Mouse (Mus musculus) liver, embryonic 12.5 days (tissue): ENCODE measurements around the gene Cabp2. TPM values are rescaled to one million over a fixed set of nuclear protein-coding genes. Genes with fewer than 3 reads are reported as not detected.
"Not testable (repeated sequence)": the region's sequence is repeated elsewhere in the genome, so short reads cannot be mapped to it uniquely, and the experiment has no call there.

Experiments used
- ATAC-seq: fragments of 200-750 bp; cut with Nextera tagmentation; 2 replicates; pipeline ENCODE4 v1.8.0; 2017; ENCODE audit warnings: moderate number of reproducible peaks, mild to moderate bottlenecking, moderate library complexity
- H3K27ac ChIP-seq: fragments of 300-500 bp; sonication (generic); 2 replicates; pipeline ENCODE4 v1.5.1; 2016; ENCODE audit warnings: mild to moderate bottlenecking
- H3K27me3 ChIP-seq: fragments of 300-500 bp; sonication (generic); replicated peaks from 2 replicates; pipeline ENCODE4 v1.6.1; 2016; ENCODE audit warnings: mild to moderate bottlenecking, moderate library complexity
- H3K36me3 ChIP-seq: fragments of 300-500 bp; sonication (generic); 2 replicates; pipeline ENCODE4 v1.6.1; 2016; ENCODE audit warnings: mild to moderate bottlenecking, moderate library complexity
- H3K4me1 ChIP-seq: fragments of 300-500 bp; sonication (generic); 2 replicates; pipeline ENCODE4 v1.6.1; 2016
- H3K4me2 ChIP-seq: fragments of 300-500 bp; sonication (generic); 2 replicates; pipeline ENCODE4 v1.6.1; 2016; ENCODE audit warnings: mild to moderate bottlenecking, moderate library complexity
- H3K4me3 ChIP-seq: fragments of 300-500 bp; sonication (generic); 2 replicates; pipeline ENCODE4 v1.5.1; 2016; ENCODE audit warnings: mild to moderate bottlenecking, moderate library complexity
- H3K9ac ChIP-seq: fragments of 300-500 bp; sonication (generic); 2 replicates; pipeline ENCODE4 v1.6.1; 2016; ENCODE audit warnings: mild to moderate bottlenecking, moderate library complexity
- H3K9me3 ChIP-seq: fragments of 300-500 bp; sonication (generic); replicated peaks from 2 replicates; pipeline ENCODE4 v1.6.1; 2016; ENCODE audit warnings: mild to moderate bottlenecking, moderate library complexity
- WGBS: fragments of 180-500 bp; shearing (Covaris S2); methylation state at CpG from one replicate; pipeline ENCODE4 v1.1.7; 2016; ENCODE audit not compliant: insufficient replicate concordance; 5-methylcytosine and 5-hydroxymethylcytosine counted together
- polyA plus RNA-seq: library from polyadenylated mRNA; unstranded; fragments of >200 nt; fragmentation: Nextera tagmentation; extraction: Ambion mirVana; gene quantifications from 2 replicates; pipeline ENCODE4 v1.2.1, GENCODE M21; 2016

The Cabp2 gene
- polyA plus RNA-seq, 1 experiment from 2014 or later = 0.37 TPM

GRCm38 (mm10) chr19:4130106-4130505, 48.7 kb downstream of the Cabp2 start:
- Histone ChIP-seq H3K9me3 (no peaks in the 10 kb centered on the region), H3K4me1 (peaks cover 57% of the 10 kb centered on the region), H3K4me3 (peak overlapping the region; percentile 66), H3K27ac (peak overlapping the region; percentile 88), H3K36me3 (peaks cover 56% of the 10 kb centered on the region), H3K4me2 (peak overlapping the region; percentile 85), H3K27me3 (no peaks in the 10 kb centered on the region), H3K9ac (peak overlapping the region; percentile 74)
- no peak for ATAC-seq
- WGBS = 73% methylated on average over 4 of the region's 4 CpGs

- ATAC-seq = peak; percentile 87
- Histone ChIP-seq H3K36me3 (peaks cover 56% of the 10 kb centered on the region), H3K9me3 (no peaks in the 10 kb centered on the region), H3K27me3 (no peaks in the 10 kb centered on the region), H3K27ac (peak overlapping the region; percentile 88), H3K9ac (peak overlapping the region; percentile 74), H3K4me2 (peak overlapping the region; percentile 85), H3K4me3 (peak overlapping the region; percentile 66), H3K4me1 (peaks cover 61% of the 10 kb centered on the region)
- 40% methylated on average over 5 of the region's 5 CpGs for WGBS
Measured at GRCm38 (mm10) chr19:4131075-4131474, 49.7 kb downstream of the Cabp2 start.

DNA sequence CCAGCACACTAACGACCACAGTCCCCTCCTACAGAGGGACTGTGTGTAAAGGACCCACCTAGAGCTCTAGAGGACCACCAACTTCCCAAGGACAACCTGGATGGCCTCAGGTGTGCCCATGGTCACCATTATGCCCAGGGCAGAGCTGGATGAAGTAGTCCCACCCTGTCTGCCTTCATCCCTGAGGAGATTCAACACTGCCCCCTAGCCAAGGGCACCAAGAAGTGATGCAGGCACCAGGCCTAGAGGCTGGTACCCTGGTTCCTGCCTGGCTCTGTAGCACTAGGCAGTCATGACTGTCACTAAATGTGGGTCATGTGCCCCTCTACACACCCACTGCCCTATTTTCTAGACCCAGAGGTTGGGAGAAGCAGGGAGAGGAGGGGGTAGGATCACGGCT, 50.4 kb downstream of the Cabp2 start:
- Histone ChIP-seq H3K27ac (peak overlapping the region; percentile 88), H3K4me3 (0 out of 2 replicates have a peak overlapping the region, but pooled peaks have one; percentile 66), H3K4me1 (peaks cover 60% of the 10 kb centered on the region), H3K9ac (peak overlapping the region; percentile 74), H3K36me3 (peaks cover 56% of the 10 kb centered on the region), H3K9me3 (no peaks in the 10 kb centered on the region), H3K27me3 (no peaks in the 10 kb centered on the region), H3K4me2 (peak overlapping the region; percentile 85)
- 88% methylated on average over 2 of the region's 2 CpGs for WGBS
- peak; percentile 17 for ATAC-seq

GRCm38 (mm10) chr19:4134354-4134753, 53.0 kb downstream of the Cabp2 start:
- Histone ChIP-seq H3K36me3 (peaks cover 37% of the 10 kb centered on the region), H3K4me3 (no peak overlapping the region), H3K9ac (no peak overlapping the region), H3K4me1 (peaks cover 45% of the 10 kb centered on the region), H3K4me2 (no peak overlapping the region), H3K27ac (no peak overlapping the region; the same call in 1 of the 2 replicates), H3K9me3 (no peaks in the 10 kb centered on the region), H3K27me3 (peaks cover 13% of the 10 kb centered on the region)
- 89% methylated on average over 4 of the region's 4 CpGs for WGBS
- ATAC-seq = no peak

- not testable (repeated sequence) for H3K9ac ChIP-seq, H3K4me3 ChIP-seq, H3K9me3 ChIP-seq, ATAC-seq, H3K27ac ChIP-seq
- peaks cover 29% of the 10 kb centered on the region for H3K36me3 ChIP-seq
- H3K4me2 ChIP-seq = peak overlapping the region; percentile 47
- 72% methylated on average over 6 of the region's 6 CpGs for WGBS
- peaks cover 23% of the 10 kb centered on the region for H3K27me3 ChIP-seq
- peaks cover 35% of the 10 kb centered on the region for H3K4me1 ChIP-seq
Measured at GRCm38 (mm10) chr19:4135229-4135962, 54.0 kb downstream of the Cabp2 start.

- Histone ChIP-seq H3K4me3 (peak overlapping the region; percentile 26; the same call in 1 of the 2 replicates), H3K4me1 (peaks cover 29% of the 10 kb centered on the region), H3K4me2 (peak overlapping the region; percentile 47), H3K36me3 (peaks cover 26% of the 10 kb centered on the region), H3K27me3 (peaks cover 28% of the 10 kb centered on the region)
- not testable (repeated sequence) for H3K9me3 ChIP-seq, H3K27ac ChIP-seq, H3K9ac ChIP-seq
- ATAC-seq = peak; percentile 50
- WGBS = 18% methylated on average over 8 of the region's 8 CpGs
Measured at GRCm38 (mm10) chr19:4135963-4136345, 54.6 kb downstream of the Cabp2 start.

GRCm38 (mm10) chr19:4136463-4136862, 55.1 kb downstream of the Cabp2 start:
- peaks cover 21% of the 10 kb centered on the region for H3K36me3 ChIP-seq
- H3K27ac ChIP-seq = no peak overlapping the region
- no peak overlapping the region for H3K4me3 ChIP-seq
- ATAC-seq = peak; percentile 48; the same call in 1 of the 2 replicates
- no peaks in the 10 kb centered on the region for H3K9me3 ChIP-seq
- peak overlapping the region; percentile 47 for H3K4me2 ChIP-seq
- no peak overlapping the region for H3K9ac ChIP-seq
- peaks cover 31% of the 10 kb centered on the region for H3K27me3 ChIP-seq
- peaks cover 24% of the 10 kb centered on the region for H3K4me1 ChIP-seq
- 59% methylated on average over 5 of the region's 5 CpGs for WGBS

Other genes with a start within 250 kb of the Cabp2 start
- 25.5 and 26.7 TPM in 2 replicates for gene Chka, start 229.8 kb upstream of the Cabp2 start, polyA plus RNA-seq
- gene Tcirg1, start 174.4 kb upstream of the Cabp2 start, polyA plus RNA-seq = 24.7 and 26.1 TPM in 2 replicates
- 197 and 218 TPM in 2 replicates for gene Ndufs8, start 168.8 kb upstream of the Cabp2 start, polyA plus RNA-seq
- 1.8 and 1.9 TPM in 2 replicates for gene Aldh3b1, start 151.8 kb upstream of the Cabp2 start, polyA plus RNA-seq
- 14.3 and 15.3 TPM in 2 replicates for gene Unc93b1, start 146.4 kb upstream of the Cabp2 start, polyA plus RNA-seq
- 0.04 TPM in 1 of 2 replicates, not detected in the other for gene Aldh3b3, start 122.9 kb upstream of the Cabp2 start, polyA plus RNA-seq
- gene Aldh3b2, start 109.2 kb upstream of the Cabp2 start, polyA plus RNA-seq = 0.14 and 0.22 TPM in 2 replicates
- 9.1 and 10.0 TPM in 2 replicates for gene Acy3, start 95.0 kb upstream of the Cabp2 start, polyA plus RNA-seq
- gene Tbx10, start 88.8 kb upstream of the Cabp2 start, polyA plus RNA-seq = 1.2 and 1.3 TPM in 2 replicates
- gene Nudt8, start 81.0 kb upstream of the Cabp2 start, polyA plus RNA-seq = 18.6 and 21.0 TPM in 2 replicates
- gene Gm49405, start 81.0 kb upstream of the Cabp2 start, polyA plus RNA-seq = 0.85 and 1.1 TPM in 2 replicates
- 1.3 and 1.5 TPM in 2 replicates for gene Doc2g, start 78.3 kb upstream of the Cabp2 start, polyA plus RNA-seq
- 186 and 187 TPM in 2 replicates for gene Ndufv1, start 68.8 kb upstream of the Cabp2 start, polyA plus RNA-seq
- gene Gstp1, start 43.6 kb upstream of the Cabp2 start, polyA plus RNA-seq = 583 and 622 TPM in 2 replicates
- 6.2 and 7.3 TPM in 2 replicates for gene Gstp2, start 35.6 kb upstream of the Cabp2 start, polyA plus RNA-seq
- 15.0 and 18.5 TPM in 2 replicates for gene Gstp3, start 22.0 kb upstream of the Cabp2 start, polyA plus RNA-seq
- gene Cdk2ap2, start 15.6 kb downstream of the Cabp2 start, polyA plus RNA-seq = 93.2 and 101 TPM in 2 replicates
- gene Pitpnm1, start 18.4 kb downstream of the Cabp2 start, polyA plus RNA-seq = 4.8 and 5.0 TPM in 2 replicates
- 42.0 and 43.6 TPM in 2 replicates for gene Aip, start 44.3 kb downstream of the Cabp2 start, polyA plus RNA-seq
- gene Gpr152, start 58.2 kb downstream of the Cabp2 start, polyA plus RNA-seq = not detected in 2 replicates
- gene Cabp4, start 62.5 kb downstream of the Cabp2 start, polyA plus RNA-seq = 0.06 and 0.07 TPM in 2 replicates
- 86.5 and 86.9 TPM in 2 replicates for gene Coro1b, start 67.0 kb downstream of the Cabp2 start, polyA plus RNA-seq
- gene Ptprcap, start 72.0 kb downstream of the Cabp2 start, polyA plus RNA-seq = 24.3 and 26.2 TPM in 2 replicates
- gene Rps6kb2, start 81.8 kb downstream of the Cabp2 start, polyA plus RNA-seq = 39.1 and 39.4 TPM in 2 replicates
- 0.93 and 1.3 TPM in 2 replicates for gene Carns1, start 93.9 kb downstream of the Cabp2 start, polyA plus RNA-seq
- 4.3 and 4.9 TPM in 2 replicates for gene Tbc1d10c, start 109.7 kb downstream of the Cabp2 start, polyA plus RNA-seq
- 572 and 577 TPM in 2 replicates for gene Ppp1ca, start 110.5 kb downstream of the Cabp2 start, polyA plus RNA-seq
- 26.5 and 26.8 TPM in 2 replicates for gene Rad9a, start 120.1 kb downstream of the Cabp2 start, polyA plus RNA-seq
- 0.73 and 1.3 TPM in 2 replicates for gene Clcf1, start 132.7 kb downstream of the Cabp2 start, polyA plus RNA-seq
- gene AC109138.7, start 132.8 kb downstream of the Cabp2 start, polyA plus RNA-seq = not detected in 2 replicates
- 12.8 and 13.2 TPM in 2 replicates for gene Pold4, start 150.3 kb downstream of the Cabp2 start, polyA plus RNA-seq
- 2.2 and 2.6 TPM in 2 replicates for gene Ssh3, start 187.6 kb downstream of the Cabp2 start, polyA plus RNA-seq
- gene Ankrd13d, start 201.6 kb downstream of the Cabp2 start, polyA plus RNA-seq = 0.99 and 1.4 TPM in 2 replicates
- gene Grk2, start 224.6 kb downstream of the Cabp2 start, polyA plus RNA-seq = 15.7 and 17.9 TPM in 2 replicates